Mouse (Mus musculus) stomach, postnatal 0 days (tissue): ENCODE data around the gene Ugt1a10.

Experiments
- CTCF ChIP-seq: IDR thresholded peaks from 2 replicates; pipeline ENCODE4 v1.5.1; 2016; ENCODE audit warnings: antibody characterized with exemption, low read depth, mild to moderate bottlenecking, moderate library complexity
- EP300 ChIP-seq: optimal IDR thresholded peaks from 2 replicates; pipeline ENCODE3; 2016; ENCODE audit warnings: antibody characterized with exemption

- no peak for TF ChIP-seq CTCF
- no peak for TF ChIP-seq EP300
These were observed 150.2 kb downstream of the Ugt1a10 start, which contains the start of gene Dnajb3 for GRCm38 (mm10) chr1:88205294-88205922.
